Mouse (Mus musculus) bone marrow macrophage, adult 2 months (primary cell): Measurements from ENCODE around the gene Gnb1l.

Experiments
- CTCF ChIP-seq: IDR thresholded peaks from 2 replicates; pipeline ENCODE4 v1.5.1; 2012; ENCODE audit warnings: low read depth, mild to moderate bottlenecking, low read length, moderate library complexity
- POLR2A ChIP-seq: IDR thresholded peaks from 2 replicates; pipeline ENCODE4 v1.6.1; 2012; ENCODE audit warnings: mild to moderate bottlenecking, low read depth, low read length, borderline replicate concordance

GRCm38 (mm10) chr16:18609099-18609498 is 110.6 kb downstream of the Gnb1l start:
- TF ChIP-seq POLR2A (no peak), CTCF (no peak)
